Mouse (Mus musculus) lung, postnatal 0 days (tissue): ENCODE measurements around the gene Tnfrsf26.

Source experiments
- CTCF ChIP-seq: IDR thresholded peaks from 2 replicates; pipeline ENCODE4 v1.5.1; 2016; ENCODE audit warnings: antibody characterized with exemption, mild to moderate bottlenecking
- EP300 ChIP-seq: IDR thresholded peaks from 2 replicates; pipeline ENCODE4 v1.6.1; 2016; ENCODE audit warnings: antibody characterized with exemption, mild to moderate bottlenecking, control low read depth

- TF ChIP-seq CTCF = peak; percentile 53
- TF ChIP-seq EP300 = no peak
Observed at GRCm38 (mm10) chr7:143612215-143612614, 16.3 kb downstream of the Tnfrsf26 start.
